Mouse (Mus musculus) layer of hippocampus, adult 2 months (tissue): Measurements from ENCODE around the gene Gm10803. TPM values are rescaled to one million over a fixed set of nuclear protein-coding genes. Genes with fewer than 3 reads are reported as not detected.
A peak's percentile ranks its signal among the peaks of the same experiment; 100 is the strongest.

Experiments
- DNase-seq, 2 experiments: peaks; one replicate each; pipeline ENCODE4 v3.0.0; 2022; ENCODE audit warnings: low spot score in 2 of 2
- H3K27ac ChIP-seq: fragments of 200-600 bp; 2 replicates; pipeline ENCODE4 v1.8.1; 2022
- H3K4me3 ChIP-seq: fragments of 200-600 bp; 2 replicates; pipeline ENCODE4 v1.8.1; 2022; ENCODE audit warnings: mild to moderate bottlenecking
- CTCF ChIP-seq: fragments of 200-600 bp; conservative IDR thresholded peaks from 2 replicates; pipeline ENCODE4 v1.8.1; 2022; ENCODE audit warnings: antibody characterized with exemption, mild to moderate bottlenecking, moderate library complexity
- total RNA-seq, 2 experiments: library from RNA; stranded (reverse); gene quantifications; 2 replicates each; pipeline ENCODE4 v1.2.3; 2021

Gene Gm10803
- total RNA-seq, 2 experiments from 2014 or later, result not detected

DNA sequence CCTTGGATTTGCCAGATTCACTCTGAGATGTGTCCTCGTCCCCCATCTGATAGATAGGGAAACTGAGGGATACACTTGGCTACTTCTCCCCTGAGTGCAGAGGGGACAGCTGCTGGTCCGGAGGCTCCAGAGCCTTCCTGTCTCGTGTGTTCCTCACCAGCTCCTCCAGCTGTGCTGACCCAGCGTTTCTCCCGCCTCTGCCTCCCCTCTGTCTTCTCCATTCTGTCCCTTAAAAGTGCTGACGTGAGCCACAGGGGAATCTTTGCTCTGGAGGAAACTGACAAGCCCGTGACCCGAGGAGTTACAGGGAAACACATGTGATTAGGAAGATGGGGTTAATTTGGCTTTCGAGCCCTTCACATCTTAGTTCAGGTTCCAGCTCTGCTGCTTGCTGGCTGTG lies 39.4 kb downstream of the Gm10803 start:
- Histone ChIP-seq H3K27ac (no peak overlapping the region), H3K4me3 (no peak overlapping the region)
- peak in 1 of 2 experiments; percentile 6 for DNase-seq
- TF ChIP-seq CTCF, result no peak

GRCm38 (mm10) chr2:93604601-93605285 lies 44.4 kb downstream of the Gm10803 start:
- no peak for TF ChIP-seq CTCF
- no peak for DNase-seq
- H3K4me3 ChIP-seq, result no peak overlapping the region
- no peak overlapping the region for H3K27ac ChIP-seq

- no peak for TF ChIP-seq CTCF
- Histone ChIP-seq H3K27ac (no peak overlapping the region), H3K4me3 (no peak overlapping the region)
- DNase-seq, result no peak
These were observed 48.4 kb downstream of the Gm10803 start for GRCm38 (mm10) chr2:93608800-93609199.

DNA sequence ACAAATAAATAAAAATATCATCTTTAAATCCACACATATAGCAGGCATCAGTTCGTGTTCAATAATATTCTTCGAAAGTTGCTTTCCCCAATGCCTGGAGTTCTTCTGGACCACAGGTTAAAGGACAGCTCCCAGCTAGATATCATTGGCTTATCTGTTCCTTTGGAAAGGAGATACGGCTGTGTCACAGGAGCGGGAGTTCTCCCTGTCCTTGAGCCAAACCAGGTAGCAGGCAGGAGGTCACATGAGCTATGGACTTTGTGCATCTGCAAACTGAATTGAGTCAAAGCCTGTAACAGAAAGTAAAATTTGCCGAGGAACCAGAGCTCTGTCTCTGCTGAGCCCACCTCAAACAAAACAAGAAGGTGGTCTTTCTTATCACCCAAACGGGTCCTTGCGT lies 52.7 kb downstream of the Gm10803 start:
- DNase-seq, result no peak
- no peak overlapping the region for H3K27ac ChIP-seq
- TF ChIP-seq CTCF, result no peak
- no peak overlapping the region for H3K4me3 ChIP-seq

Other genes with a start within 250 kb of the Gm10803 start
- gene Tspan18, start 226.1 kb upstream of the Gm10803 start, total RNA-seq, result 10 to 100 TPM; 39.1 to 40.2 TPM
- gene Cd82, start 97.4 kb upstream of the Gm10803 start, total RNA-seq, result 10 to 100 TPM; 17.2 to 17.9 TPM
- gene Alx4, start 81.8 kb downstream of the Gm10803 start, total RNA-seq, result 1 to 10 TPM in 1 of 2 experiments, under 1 TPM in 1; 0.71 to 1.3 TPM